Mouse (Mus musculus): ENCODE results near the gene Iqcf3. TPM values are rescaled to one million over a fixed set of nuclear protein-coding genes. Genes with fewer than 3 reads are reported as not detected.

The Iqcf3 gene
- polyA plus RNA-seq, 1 experiment: not detected

GRCm38 (mm10) chr9:106474456-106474855, 87.0 kb downstream of the Iqcf3 start:
- DNase-seq (ENCODE audit: low read depth, low spot score): no peak
- WGBS: 13% methylated on average over 6 of the region's 6 CpGs

- 63% methylated on average over 5 of the region's 5 CpGs for WGBS
- DNase-seq (ENCODE audit: low read depth, low spot score): no peak
These were observed 87.7 kb downstream of the Iqcf3 start for GRCm38 (mm10) chr9:106473753-106474105.

GRCm38 (mm10) chr9:106473081-106473752, 88.2 kb downstream of the Iqcf3 start:
- no peak for DNase-seq (ENCODE audit: low read depth, low spot score)
- 79% methylated on average over 16 of the region's 16 CpGs for WGBS

- WGBS: 48% methylated on average over 4 of the region's 4 CpGs
- DNase-seq (ENCODE audit: low read depth, low spot score): no peak
These were observed 89.1 kb downstream of the Iqcf3 start for GRCm38 (mm10) chr9:106472321-106472720.

GRCm38 (mm10) chr9:106471892-106472291, 89.5 kb downstream of the Iqcf3 start:
- WGBS: 39% methylated on average over 5 of the region's 5 CpGs
- DNase-seq (ENCODE audit: low read depth, low spot score): no peak

- no peak for DNase-seq (ENCODE audit: low read depth, low spot score)
- 76% methylated on average over 14 of the region's 14 CpGs for WGBS
These were observed 90.3 kb downstream of the Iqcf3 start for GRCm38 (mm10) chr9:106470991-106471750.

GRCm38 (mm10) chr9:106469776-106470175, 91.7 kb downstream of the Iqcf3 start:
- no peak for DNase-seq (ENCODE audit: low read depth, low spot score)
- WGBS: 74% methylated on average over 9 of the region's 9 CpGs

- WGBS: 44% methylated on average over 6 of the region's 6 CpGs
- DNase-seq (ENCODE audit: low read depth, low spot score): no peak
These were observed 92.1 kb downstream of the Iqcf3 start for GRCm38 (mm10) chr9:106469317-106469716.

- 89% methylated on average over 7 of the region's 7 CpGs for WGBS
- no peak for DNase-seq (ENCODE audit: low read depth, low spot score)
These were observed 93.7 kb downstream of the Iqcf3 start for GRCm38 (mm10) chr9:106467746-106468145.

GRCm38 (mm10) chr9:106466721-106467120, 94.7 kb downstream of the Iqcf3 start:
- 78% methylated on average over 6 of the region's 6 CpGs for WGBS
- no peak for DNase-seq (ENCODE audit: low read depth, low spot score)

- no peak for DNase-seq (ENCODE audit: low read depth, low spot score)
- 27% methylated on average over 26 of the region's 26 CpGs for WGBS
These were observed 95.7 kb downstream of the Iqcf3 start, which contains the start of gene Gpr62 for GRCm38 (mm10) chr9:106465571-106466200. Gene Gpr62 (minus strand): TSS chr9:106465938.

- no peak for DNase-seq (ENCODE audit: low read depth, low spot score)
- WGBS: 2% methylated on average over 99 of the region's 99 CpGs
These were observed 96.5 kb downstream of the Iqcf3 start for GRCm38 (mm10) chr9:106464751-106465541.

GRCm38 (mm10) chr9:106463122-106464063, 98.0 kb downstream of the Iqcf3 start:
- 93% methylated on average over 21 of the region's 21 CpGs for WGBS
- DNase-seq (ENCODE audit: low read depth, low spot score): no peak

- no peak for DNase-seq (ENCODE audit: low read depth, low spot score)
- WGBS: 97% methylated on average over 12 of the region's 12 CpGs
These were observed 99.0 kb downstream of the Iqcf3 start for GRCm38 (mm10) chr9:106462430-106462800.

GRCm38 (mm10) chr9:106461641-106462429, 99.6 kb downstream of the Iqcf3 start:
- DNase-seq (ENCODE audit: low read depth, low spot score): no peak
- 88% methylated on average over 16 of the region's 16 CpGs for WGBS

- DNase-seq (ENCODE audit: low read depth, low spot score): no peak
These were observed 100.4 kb downstream of the Iqcf3 start for GRCm38 (mm10) chr9:106461026-106461415.

GRCm38 (mm10) chr9:106460401-106461025, 100.9 kb downstream of the Iqcf3 start:
- no peak for DNase-seq (ENCODE audit: low read depth, low spot score)
- WGBS: 78% methylated on average over 18 of the region's 18 CpGs

More at GRCm38 (mm10) chr9:106461026-106461415, 100.4 kb downstream of the Iqcf3 start:
- 90% methylated on average over 9 of the region's 9 CpGs for WGBS

GRCm38 (mm10) chr9:106459946-106460345, 101.5 kb downstream of the Iqcf3 start:
- DNase-seq (ENCODE audit: low read depth, low spot score): no peak
- 66% methylated on average over 15 of the region's 15 CpGs for WGBS

Data from large intestine, adult 2 months (tissue).